Mouse (Mus musculus) liver, postnatal 0 days (tissue): ENCODE measurements around the gene Dnttip2.

Experiments
- CTCF ChIP-seq: sonication (generic); IDR thresholded peaks from 2 replicates; pipeline ENCODE4 v1.5.1; 2016; ENCODE audit warnings: antibody characterized with exemption, low read depth
- EP300 ChIP-seq: IDR thresholded peaks from 2 replicates; pipeline ENCODE4 v1.6.1; 2016; ENCODE audit warnings: antibody characterized with exemption, low read depth, mild to moderate bottlenecking

- no peak for TF ChIP-seq CTCF
- TF ChIP-seq EP300, result no peak
These were observed 59.7 kb downstream of the Dnttip2 start for GRCm38 (mm10) chr3:122333902-122334301.
